Mouse (Mus musculus) kidney, adult 9 months (tissue): ENCODE data around the gene Ctf2.
"Not testable (repeated sequence)": the region's sequence is repeated elsewhere in the genome, so short reads cannot be mapped to it uniquely, and the experiment has no call there.

Experiments used
- DNase-seq: peaks from one replicate; pipeline ENCODE4 v3.0.0; 2022

Gene Ctf2

GRCm38 (mm10) chr7:127712461-127713385 is 19.2 kb downstream of the Ctf2 start, which contains the start of gene Ctf1:
Gene Ctf1 (plus strand): TSS chr7:127712736.
- DNase-seq: peak; percentile 83

GRCm38 (mm10) chr7:127711456-127711855 is 20.5 kb downstream of the Ctf2 start:
- no peak for DNase-seq

DNA sequence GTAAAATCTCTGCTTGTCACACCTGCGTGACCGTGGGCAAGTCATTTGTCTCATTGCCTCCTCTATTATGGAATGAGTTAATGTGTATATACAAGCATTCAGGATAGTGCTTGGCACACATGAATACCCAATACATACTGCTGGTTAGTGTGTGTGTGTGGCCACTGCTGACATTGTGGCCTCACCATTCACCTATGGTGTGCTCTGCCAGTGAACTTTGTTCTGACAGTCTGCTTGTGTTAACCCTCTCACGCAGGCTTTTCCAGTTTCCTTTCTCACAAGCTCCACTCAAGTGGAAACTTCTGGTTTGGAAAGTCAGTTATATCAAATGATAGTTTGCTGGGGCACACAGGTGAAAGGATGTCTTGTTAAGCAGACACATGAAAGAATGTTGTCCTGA is 20.9 kb downstream of the Ctf2 start:
- DNase-seq: no peak

DNA sequence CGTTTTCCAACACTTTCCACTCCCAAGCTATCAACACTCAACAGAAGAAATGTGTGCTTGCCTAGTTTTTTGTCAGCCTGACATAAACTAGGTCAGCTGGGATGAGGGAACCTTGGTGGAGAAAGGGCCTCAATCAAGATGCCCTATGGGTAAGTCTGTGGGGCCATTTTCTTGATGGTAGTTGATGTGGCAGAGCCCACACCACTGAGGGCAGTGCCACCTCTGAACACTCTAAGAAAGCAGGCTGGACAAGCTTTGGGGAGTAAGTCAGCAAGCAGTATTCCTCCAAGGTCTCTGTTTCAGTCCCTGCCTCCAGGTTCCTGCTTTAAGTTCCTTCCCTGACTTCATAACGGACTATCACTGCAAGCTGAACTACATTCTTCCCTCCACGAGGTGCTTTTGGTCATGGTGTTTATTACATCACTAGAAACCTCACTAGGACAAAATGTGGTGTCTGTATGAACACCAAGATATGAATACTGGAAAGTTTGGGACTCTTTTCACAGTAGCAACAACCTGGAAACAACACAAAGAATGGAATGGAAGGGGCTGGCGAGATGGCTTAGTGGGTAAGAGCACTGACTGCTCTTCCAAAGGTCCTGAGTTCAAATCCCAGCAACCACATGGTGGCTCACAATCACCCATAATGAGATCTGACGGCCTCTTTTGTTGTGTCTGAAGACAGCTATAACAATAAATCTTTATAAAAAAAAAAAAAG is 22.5 kb downstream of the Ctf2 start:
- no peak for DNase-seq

GRCm38 (mm10) chr7:127708207-127709078 is 23.5 kb downstream of the Ctf2 start, which contains the start of gene Bcl7c:
Gene Bcl7c (minus strand): TSS chr7:127708933.
- peak; percentile 88 for DNase-seq

DNA sequence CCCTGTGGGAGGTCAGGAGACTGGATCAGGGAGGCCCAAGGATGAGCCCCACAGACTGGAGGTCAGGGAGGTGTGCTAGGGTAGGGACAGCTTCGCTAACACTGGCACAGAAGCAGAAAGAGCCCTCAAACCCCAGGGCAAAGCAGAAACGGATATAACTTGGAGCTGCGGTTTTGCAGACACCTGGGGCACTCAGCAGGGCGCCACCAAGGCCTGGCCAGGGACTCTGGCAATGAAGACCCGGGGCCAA is 24.1 kb downstream of the Ctf2 start:
- no peak for DNase-seq

GRCm38 (mm10) chr7:127707045-127707956 is 24.7 kb downstream of the Ctf2 start:
- no peak for DNase-seq

DNA sequence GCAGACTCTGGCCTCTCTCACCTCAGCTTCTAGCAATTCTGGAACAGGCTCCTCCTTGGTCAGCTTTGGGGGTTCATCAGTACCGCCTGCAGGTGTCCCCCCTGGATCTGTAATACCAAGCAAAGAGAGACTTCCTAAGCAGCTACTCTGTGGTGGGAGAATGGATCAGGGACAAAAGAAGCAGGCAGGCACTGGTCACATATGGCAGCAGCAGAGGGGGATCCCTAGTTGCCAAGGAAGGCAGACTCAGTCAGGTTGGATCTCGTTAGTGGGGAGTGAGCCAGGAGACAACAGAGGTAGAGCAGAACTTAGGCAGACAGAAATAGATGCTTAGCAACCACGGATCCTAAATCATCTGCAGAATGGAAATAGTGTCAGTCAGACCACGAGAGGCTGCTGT is 26.3 kb downstream of the Ctf2 start:
- no peak for DNase-seq

DNA sequence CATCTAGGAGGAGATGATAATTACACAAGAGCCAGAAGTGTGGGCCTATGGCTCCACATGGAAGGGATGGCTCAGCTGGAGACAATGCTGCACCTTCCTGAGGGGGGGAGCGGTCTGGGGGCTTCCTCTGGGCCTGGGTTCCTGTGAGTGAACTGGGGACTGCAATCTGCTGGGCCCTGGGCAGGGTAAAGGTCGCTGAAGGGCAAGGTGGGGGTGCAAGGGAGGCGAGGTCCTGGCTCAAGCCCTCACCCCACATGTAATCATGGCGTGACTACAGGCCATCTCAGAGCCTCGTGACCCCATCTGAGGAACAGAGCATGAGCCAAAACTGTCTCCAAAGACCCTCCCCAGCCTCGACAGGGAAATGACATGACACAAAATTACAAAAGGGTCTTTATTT is 27.4 kb downstream of the Ctf2 start:
- no peak for DNase-seq

- peak; percentile 79 for DNase-seq
Measured at GRCm38 (mm10) chr7:127703561-127704178, 28.3 kb downstream of the Ctf2 start.

DNA sequence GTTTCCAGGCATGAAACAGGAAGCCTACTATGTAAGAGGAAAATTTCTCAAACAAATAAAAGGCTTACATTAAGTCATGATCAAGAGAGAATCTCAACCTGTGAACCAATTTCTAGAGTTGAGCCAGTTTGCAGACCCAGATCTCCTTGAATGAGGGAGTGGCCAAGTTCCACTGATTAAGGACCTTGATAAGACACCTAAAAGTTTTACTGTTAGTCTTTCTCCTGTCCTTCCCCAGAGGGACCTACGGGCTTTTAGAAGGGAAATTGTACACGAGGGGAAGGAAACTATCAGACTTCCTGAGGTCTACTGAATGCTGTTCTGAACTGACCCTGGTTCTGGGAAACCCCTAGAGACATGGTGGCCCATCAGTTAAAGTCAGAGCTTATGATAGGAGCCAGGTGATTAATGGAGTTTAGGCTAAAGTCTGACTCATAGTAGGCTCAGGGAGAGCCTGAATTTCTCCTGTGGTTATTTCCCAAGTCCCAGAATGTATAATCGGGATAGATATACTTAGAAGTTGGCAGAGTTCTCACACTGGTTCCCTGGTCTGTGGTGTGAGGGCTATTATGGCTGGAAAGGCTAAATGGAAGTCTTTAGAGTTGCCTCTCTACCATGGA is 31.1 kb downstream of the Ctf2 start:
- DNase-seq: no peak

- no peak for DNase-seq
Measured at GRCm38 (mm10) chr7:127698986-127699385, 33.0 kb downstream of the Ctf2 start.

DNA sequence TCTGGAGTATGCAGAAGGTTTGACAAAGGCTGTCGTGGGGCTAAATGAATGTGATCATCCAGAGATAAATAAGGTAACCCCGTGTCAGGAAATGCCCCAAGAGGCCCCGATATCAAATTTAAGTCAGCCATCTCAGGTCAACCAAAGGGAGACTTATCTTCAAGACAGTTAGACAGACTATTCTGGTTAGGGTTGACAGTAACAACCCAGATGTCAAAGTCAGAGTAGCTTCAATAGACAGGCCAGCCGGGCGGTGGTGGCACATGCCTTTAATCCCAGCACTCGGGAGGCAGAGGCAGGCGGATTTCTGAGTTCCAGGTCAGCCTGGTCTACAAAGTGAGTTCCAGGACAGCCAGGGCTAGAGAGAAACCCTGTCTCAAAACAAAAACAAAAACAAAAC is 38.2 kb downstream of the Ctf2 start:
- not testable (repeated sequence) for DNase-seq

DNA sequence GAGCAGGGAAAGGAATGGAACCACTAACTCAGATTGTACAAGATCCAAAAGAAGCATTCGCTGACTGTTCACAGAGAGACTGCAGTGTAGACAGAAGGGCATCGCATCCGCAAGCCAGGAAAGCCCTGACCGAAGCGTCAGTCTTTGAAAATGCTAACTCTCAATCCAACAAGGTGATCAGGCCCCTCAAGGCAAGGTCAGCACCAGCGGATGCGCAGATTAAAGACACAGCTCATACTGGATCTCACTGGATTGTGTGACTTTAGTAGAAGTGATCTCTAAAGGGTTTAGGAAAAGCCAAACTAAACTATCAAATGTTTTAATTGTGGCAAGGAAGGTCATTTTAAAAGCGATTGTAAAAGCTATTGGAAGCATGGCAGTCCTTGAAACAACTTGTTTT is 38.7 kb downstream of the Ctf2 start:
- no peak for DNase-seq

DNA sequence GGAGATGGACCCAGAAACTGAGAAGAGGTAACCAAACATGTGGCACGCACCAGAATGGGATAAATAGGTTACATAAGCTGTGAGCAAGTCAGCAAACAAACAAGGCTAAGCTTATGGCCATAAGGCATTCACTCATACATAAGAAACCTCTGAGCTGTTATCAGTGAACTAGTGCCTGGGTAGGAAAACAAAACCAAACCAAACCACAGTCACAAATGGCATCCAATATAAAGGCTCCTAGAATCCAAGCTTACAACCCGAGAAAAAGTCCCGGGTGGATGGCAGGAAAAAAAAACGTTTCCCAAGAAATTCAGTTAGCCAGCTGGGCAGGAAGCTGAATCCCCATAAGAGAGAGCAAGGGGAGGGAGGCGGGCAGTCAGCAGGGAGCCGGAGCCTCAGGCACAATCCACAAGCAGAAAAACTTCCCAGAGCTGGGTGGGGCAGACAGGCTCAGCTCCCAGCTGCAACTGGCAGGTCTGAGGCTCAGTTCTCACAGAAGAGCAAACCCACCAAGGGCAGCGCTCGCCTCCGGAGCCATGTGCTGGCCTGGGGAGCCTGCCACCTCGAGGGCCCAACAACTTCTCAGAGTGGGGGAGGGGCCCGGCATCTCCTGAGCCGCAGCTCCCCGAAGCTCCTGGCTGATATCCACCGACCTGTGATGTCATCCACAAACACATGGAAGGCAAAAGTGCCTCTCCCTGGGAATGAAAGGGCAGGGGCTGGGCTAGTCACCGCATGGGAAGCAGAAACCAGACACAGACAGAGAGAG is 40.6 kb downstream of the Ctf2 start:
- peak; percentile 67 for DNase-seq

DNA sequence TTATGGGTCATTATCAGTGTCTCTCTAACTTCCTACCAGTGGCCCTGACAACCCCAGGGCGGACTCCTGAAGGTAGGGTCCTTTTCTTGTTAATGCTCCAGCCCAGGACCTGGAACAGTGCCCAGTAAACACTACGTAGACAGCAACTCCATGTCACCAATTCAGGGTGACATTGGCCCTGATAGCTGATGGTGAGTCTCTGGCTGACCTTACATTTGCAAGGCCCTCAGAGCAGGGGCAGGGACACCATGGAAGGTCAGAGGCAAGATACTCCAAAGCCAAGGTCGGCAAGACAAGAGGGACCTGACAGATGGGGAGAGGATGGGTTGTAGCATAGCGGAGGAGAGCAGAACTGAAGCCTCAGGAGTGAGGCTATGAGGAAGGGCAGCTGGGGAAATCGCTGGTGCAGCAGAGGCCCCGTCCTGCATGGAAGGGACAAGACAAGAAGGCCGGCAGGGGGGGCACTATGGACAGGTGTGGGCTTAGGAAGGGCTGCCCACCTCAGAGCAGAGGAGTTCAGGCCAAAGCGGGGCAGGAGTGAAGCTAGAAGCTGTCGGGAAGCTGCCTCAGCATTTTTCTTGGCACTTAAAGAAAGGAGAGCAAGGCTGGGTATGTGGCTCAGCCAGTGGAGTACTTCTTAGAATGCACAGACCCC is 42.2 kb downstream of the Ctf2 start:
- DNase-seq: no peak

- DNase-seq: no peak
Measured at GRCm38 (mm10) chr7:127688935-127689334, 43.0 kb downstream of the Ctf2 start.

GRCm38 (mm10) chr7:127686740-127687449 is 45.1 kb downstream of the Ctf2 start:
- DNase-seq: no peak
